Mouse (Mus musculus) layer of hippocampus, postnatal 10 days (tissue): ENCODE results near the gene Olfr951. TPM values are rescaled to one million over a fixed set of nuclear protein-coding genes. Genes with fewer than 3 reads are reported as not detected.

Experiments
- DNase-seq, 2 experiments: peaks; one replicate each; pipeline ENCODE4 v3.0.0; 2021; ENCODE audit warnings: low spot score in 2 of 2
- long read RNA-seq: library from polyadenylated mRNA; stranded (forward); transcript quantifications from one replicate; pipeline ENCODE4 v2.0.0, GENCODE M21; 2023
- total RNA-seq, 2 experiments: library from RNA; stranded (reverse); gene quantifications; 2 replicates each; pipeline ENCODE4 v1.2.3; 2021

The Olfr951 gene
- total RNA-seq: not detected
- long read RNA-seq: 0 reads

DNA sequence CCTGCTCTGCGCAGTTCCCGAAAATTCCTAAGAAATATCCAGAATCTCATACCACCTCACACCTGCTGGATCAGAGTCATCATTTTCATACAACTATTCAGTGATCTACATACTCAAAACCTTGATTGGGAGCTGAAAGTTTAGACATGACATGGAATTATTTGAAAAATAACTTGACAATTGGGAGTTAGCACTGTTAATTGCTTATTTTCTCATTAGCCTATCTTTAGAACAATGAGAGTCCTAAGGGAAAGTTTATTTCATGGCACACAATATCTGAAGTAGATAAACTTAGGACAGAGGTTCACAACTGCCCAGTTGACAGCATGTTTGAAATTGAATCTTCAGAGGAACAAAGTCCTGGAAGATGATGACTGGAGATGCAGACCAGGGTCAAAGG is at the start of gene Olfr951:
TSS of gene Olfr951 (plus strand) at position 301 of the 400 bp plus-strand sequence.
- no peak for DNase-seq

DNA sequence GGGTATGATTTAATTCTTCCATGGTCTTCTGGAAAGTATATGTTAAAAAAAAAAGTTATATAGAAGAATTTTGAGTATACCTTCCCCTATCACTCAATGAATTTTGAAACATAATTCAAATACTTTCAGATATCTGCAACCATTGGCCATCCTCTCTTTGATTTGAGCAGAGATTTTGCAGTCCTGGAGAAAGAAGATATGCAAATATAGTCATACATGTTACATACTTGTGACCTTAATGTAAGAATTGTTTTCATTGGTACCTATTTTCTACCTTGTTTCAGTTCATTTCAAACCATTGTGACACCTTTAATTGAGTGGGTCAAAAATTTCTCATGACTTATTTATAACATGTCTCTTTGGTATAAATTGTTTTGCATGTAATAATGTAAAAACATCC is 39.8 kb downstream of the Olfr951 start, which contains the start of gene Olfr952:
TSS of gene Olfr952 (minus strand) at position 101 of the 400 bp plus-strand sequence.
- no peak for DNase-seq

Other genes starting within 250 kb of the Olfr951 start
- not detected for gene Olfr943, start 221.1 kb upstream of the Olfr951 start, total RNA-seq
- gene Olfr944, start 185.5 kb upstream of the Olfr951 start, total RNA-seq: not detected
- not detected for gene Olfr1537, start 137.4 kb upstream of the Olfr951 start, total RNA-seq
- not detected for gene Olfr945, start 110.6 kb upstream of the Olfr951 start, total RNA-seq
- gene Olfr948, start 61.4 kb upstream of the Olfr951 start, total RNA-seq: not detected
- gene Olfr952, start 39.7 kb downstream of the Olfr951 start, total RNA-seq: not detected
- gene Olfr954, start 69.3 kb downstream of the Olfr951 start, total RNA-seq: not detected
- not detected for gene Olfr955, start 84.5 kb downstream of the Olfr951 start, total RNA-seq
- not detected for gene Olfr44, start 106.6 kb downstream of the Olfr951 start, total RNA-seq
- not detected for gene Olfr957, start 128.4 kb downstream of the Olfr951 start, total RNA-seq
- gene Olfr958, start 166.6 kb downstream of the Olfr951 start, total RNA-seq: not detected
- gene Olfr959, start 188.2 kb downstream of the Olfr951 start, total RNA-seq: not detected
- gene AW551984, start 217.0 kb downstream of the Olfr951 start, total RNA-seq: 10 to 100 TPM; 28.2 to 34.9 TPM
- gene Olfr148, start 223.2 kb downstream of the Olfr951 start, total RNA-seq: not detected
- not detected for gene Olfr960, start 234.0 kb downstream of the Olfr951 start, total RNA-seq